Mouse (Mus musculus): ENCODE measurements at regions not wholly inside any gene's neighbourhood (a gene's known extent, or its start where the extent isn't known, plus 50 kb on each side); places are given as distances from the start of the nearest gene placed in this dataset.

GRCm38 (mm10) chr1:190639846-190640245 is 271.7 kb downstream of the Rps6kc1 start:
- Histone ChIP-seq H3K4me1 (replicated peaks; ENCODE audit: control insufficient read depth, insufficient read depth, low read length) (no peaks in the 10 kb centered on the region), H3K36me3 (ENCODE audit: control insufficient read depth, insufficient read depth, low read length) (no peaks in the 10 kb centered on the region), H3K9ac (ENCODE audit: low read length) (no peak overlapping the region), H3K27ac (ENCODE audit: low read depth, low read length) (no peak overlapping the region), H3K4me2 (ENCODE audit: low read depth, low read length, severe bottlenecking) (no peak overlapping the region), H3K27me3 (ENCODE audit: control insufficient read depth, insufficient read depth, low read length) (no peaks in the 10 kb centered on the region), H3K9me3 (ENCODE audit: control insufficient read depth, low read length) (no peaks in the 10 kb centered on the region), H3K4me3 (ENCODE audit: low read depth, low read length) (no peak overlapping the region)
- ATAC-seq (replicated peaks; ENCODE audit: low FRiP score) (no peak), DNase-seq (ENCODE audit: low spot score) (no peak)
- WGBS: 83% methylated on average over 11 of the region's 11 CpGs

DNA sequence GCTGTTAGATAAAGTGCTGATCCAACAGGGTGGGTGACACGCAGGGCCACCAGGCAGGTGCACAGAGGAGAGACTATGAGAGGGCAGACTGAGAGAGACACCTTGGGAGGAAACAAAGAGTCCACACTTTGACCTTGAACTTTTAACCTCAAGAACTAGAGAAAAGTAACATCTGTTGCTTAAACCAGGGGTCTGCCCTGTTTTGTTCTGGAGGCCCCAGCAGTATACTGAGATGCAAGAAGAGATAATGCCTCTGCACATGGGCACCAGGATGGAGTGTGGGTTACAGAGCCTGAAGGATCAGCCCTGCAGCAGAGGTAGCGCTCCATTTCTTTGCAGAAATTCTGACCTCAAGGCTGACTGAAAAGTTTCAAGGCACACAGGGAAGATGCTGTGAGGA is 276.6 kb downstream of the Rps6kc1 start:
- DNase-seq (ENCODE audit: low spot score) (no peak), ATAC-seq (replicated peaks; ENCODE audit: low FRiP score) (no peak)
- Histone ChIP-seq H3K9ac (ENCODE audit: low read length) (no peak overlapping the region), H3K4me2 (ENCODE audit: low read depth, low read length, severe bottlenecking) (no peak overlapping the region), H3K4me3 (ENCODE audit: low read depth, low read length) (no peak overlapping the region), H3K9me3 (ENCODE audit: control insufficient read depth, low read length) (no peaks in the 10 kb centered on the region), H3K27ac (ENCODE audit: low read depth, low read length) (no peak overlapping the region), H3K4me1 (replicated peaks; ENCODE audit: control insufficient read depth, insufficient read depth, low read length) (peaks cover 8% of the 10 kb centered on the region; the same call in 1 of the 2 replicates), H3K27me3 (ENCODE audit: control insufficient read depth, insufficient read depth, low read length) (no peaks in the 10 kb centered on the region), H3K36me3 (ENCODE audit: control insufficient read depth, insufficient read depth, low read length) (no peaks in the 10 kb centered on the region)
- 84% methylated on average over 2 of the region's 2 CpGs for WGBS

DNA sequence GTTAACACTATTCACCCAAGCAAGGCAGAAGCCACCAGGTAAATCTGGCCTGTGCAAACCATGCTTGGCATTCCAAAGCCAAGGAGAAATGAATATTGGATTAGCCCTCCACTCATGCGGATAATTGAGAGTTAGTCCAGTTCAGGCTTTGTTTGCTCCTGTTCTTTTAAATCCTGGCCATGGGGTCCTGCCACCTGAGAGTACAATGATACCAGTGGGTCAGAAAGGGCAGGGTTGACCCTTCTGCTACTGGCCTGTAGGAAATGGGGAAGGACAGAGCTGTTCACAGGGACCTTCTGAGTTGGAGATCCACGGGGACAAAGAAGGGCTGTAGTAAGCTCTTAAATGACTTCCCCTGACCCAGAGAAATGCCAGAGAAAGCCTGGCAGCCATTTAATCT is 279.9 kb downstream of the Rps6kc1 start:
- DNase-seq (ENCODE audit: low spot score): no peak
- no peak overlapping the region for H3K27ac ChIP-seq (ENCODE audit: low read depth, low read length)
- WGBS: 24% methylated on average over 2 of the region's 2 CpGs

DNA sequence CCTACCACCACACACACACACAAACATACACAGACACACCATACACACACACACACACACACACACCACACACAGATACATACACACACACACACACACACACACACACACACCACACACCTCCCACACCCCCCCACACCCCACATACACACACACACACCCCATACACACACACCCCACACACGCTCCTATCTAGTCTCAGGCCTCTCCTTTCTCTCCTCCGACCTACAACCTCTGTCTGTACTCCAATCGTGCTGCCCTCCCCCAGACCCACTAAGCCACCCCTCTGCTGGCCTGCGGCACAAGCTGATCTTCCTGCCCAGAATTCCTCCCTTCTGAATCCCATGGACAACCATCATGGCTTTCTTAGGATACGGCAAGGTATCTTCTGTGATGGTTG is 281.4 kb downstream of the Rps6kc1 start:
- no peaks in the 10 kb centered on the region for H3K27me3 ChIP-seq (ENCODE audit: control insufficient read depth, insufficient read depth, low read length)
- H3K4me2 ChIP-seq (ENCODE audit: low read depth, low read length, severe bottlenecking): no peak overlapping the region
- DNase-seq (ENCODE audit: low spot score) (no peak), ATAC-seq (replicated peaks; ENCODE audit: low FRiP score) (no peak)
- no peak overlapping the region for H3K27ac ChIP-seq (ENCODE audit: low read depth, low read length)
- peaks cover 8% of the 10 kb centered on the region; the same call in 1 of the 2 replicates for H3K4me1 ChIP-seq (replicated peaks; ENCODE audit: control insufficient read depth, insufficient read depth, low read length)
- H3K4me3 ChIP-seq (ENCODE audit: low read depth, low read length): no peak overlapping the region
- no peaks in the 10 kb centered on the region for H3K36me3 ChIP-seq (ENCODE audit: control insufficient read depth, insufficient read depth, low read length)
- no peak overlapping the region for H3K9ac ChIP-seq (ENCODE audit: low read length)
- 88% methylated on average over 5 of the region's 5 CpGs for WGBS
- no peaks in the 10 kb centered on the region for H3K9me3 ChIP-seq (ENCODE audit: control insufficient read depth, low read length)

More for the DNA sequence above, 279.9 kb downstream of the Rps6kc1 start:
- Histone ChIP-seq H3K4me1 (replicated peaks; ENCODE audit: control insufficient read depth, insufficient read depth, low read length) (peaks cover 8% of the 10 kb centered on the region; the same call in 1 of the 2 replicates), H3K36me3 (ENCODE audit: control insufficient read depth, insufficient read depth, low read length) (no peaks in the 10 kb centered on the region), H3K9me3 (ENCODE audit: control insufficient read depth, low read length) (no peaks in the 10 kb centered on the region), H3K27me3 (ENCODE audit: control insufficient read depth, insufficient read depth, low read length) (no peaks in the 10 kb centered on the region), H3K4me2 (ENCODE audit: low read depth, low read length, severe bottlenecking) (no peak overlapping the region), H3K9ac (ENCODE audit: low read length) (no peak overlapping the region), H3K4me3 (ENCODE audit: low read depth, low read length) (no peak overlapping the region)
- no peak for ATAC-seq (replicated peaks; ENCODE audit: low FRiP score)

DNA sequence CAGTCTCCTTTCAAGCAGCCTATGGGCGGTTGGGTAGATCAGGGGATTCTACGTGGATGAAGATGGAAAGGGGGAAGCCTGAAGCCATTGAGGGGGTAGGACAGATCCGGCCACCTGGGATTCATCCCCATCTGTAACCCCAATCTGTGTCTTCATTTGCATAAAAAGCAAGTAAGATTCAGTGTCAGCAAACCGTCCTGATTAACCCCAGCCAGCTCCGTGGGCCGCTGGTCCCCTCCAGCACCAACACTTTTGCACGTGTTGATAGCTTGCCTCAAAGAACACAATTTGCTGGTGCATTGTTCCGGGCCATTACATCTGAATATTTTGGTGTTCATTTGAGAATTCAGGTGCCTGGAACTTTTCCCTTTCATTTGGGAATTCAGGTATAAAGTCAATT is 287.7 kb downstream of the Rps6kc1 start:
- ATAC-seq (replicated peaks; ENCODE audit: low FRiP score) (no peak), DNase-seq (ENCODE audit: low spot score) (no peak)
- no peaks in the 10 kb centered on the region for H3K4me1 ChIP-seq (replicated peaks; ENCODE audit: control insufficient read depth, insufficient read depth, low read length)
- H3K4me3 ChIP-seq (ENCODE audit: low read depth, low read length): no peak overlapping the region
- no peak overlapping the region for H3K4me2 ChIP-seq (ENCODE audit: low read depth, low read length, severe bottlenecking)
- H3K9me3 ChIP-seq (ENCODE audit: control insufficient read depth, low read length): no peaks in the 10 kb centered on the region
- H3K27ac ChIP-seq (ENCODE audit: low read depth, low read length): no peak overlapping the region
- H3K36me3 ChIP-seq (ENCODE audit: control insufficient read depth, insufficient read depth, low read length): no peaks in the 10 kb centered on the region
- WGBS: 91% methylated on average over 8 of the region's 8 CpGs
- H3K27me3 ChIP-seq (ENCODE audit: control insufficient read depth, insufficient read depth, low read length): no peaks in the 10 kb centered on the region
- H3K9ac ChIP-seq (ENCODE audit: low read length): no peak overlapping the region

DNA sequence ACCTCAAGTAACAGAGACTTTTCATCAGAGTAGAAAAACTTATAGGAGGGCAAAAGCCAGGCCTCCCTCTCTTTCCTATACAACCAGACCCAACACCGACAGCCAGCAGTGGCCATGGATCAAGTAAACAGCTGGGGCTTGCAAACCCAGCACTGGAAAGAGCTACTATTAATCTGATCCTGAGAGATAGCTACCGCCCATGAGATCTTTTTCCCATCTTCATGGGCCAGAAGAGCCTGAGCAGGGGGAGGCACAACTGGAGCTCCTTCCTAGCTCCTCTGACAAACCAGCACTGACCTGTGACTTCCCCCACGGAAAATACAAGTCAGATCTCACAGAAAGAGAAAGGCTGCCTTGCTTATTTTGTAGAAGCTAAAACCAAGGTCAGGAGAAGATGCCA is 311.1 kb downstream of the Rps6kc1 start:
- no peak for ATAC-seq (replicated peaks; ENCODE audit: low FRiP score)
- 82% methylated on average over 3 of the region's 3 CpGs for WGBS
- Histone ChIP-seq H3K4me3 (ENCODE audit: low read depth, low read length) (no peak overlapping the region), H3K27ac (ENCODE audit: low read depth, low read length) (no peak overlapping the region), H3K36me3 (ENCODE audit: control insufficient read depth, insufficient read depth, low read length) (no peaks in the 10 kb centered on the region), H3K4me1 (replicated peaks; ENCODE audit: control insufficient read depth, insufficient read depth, low read length) (no peaks in the 10 kb centered on the region), H3K9ac (ENCODE audit: low read length) (no peak overlapping the region), H3K27me3 (ENCODE audit: control insufficient read depth, insufficient read depth, low read length) (no peaks in the 10 kb centered on the region), H3K4me2 (ENCODE audit: low read depth, low read length, severe bottlenecking) (no peak overlapping the region), H3K9me3 (ENCODE audit: control insufficient read depth, low read length) (no peaks in the 10 kb centered on the region)
- no peak for DNase-seq (ENCODE audit: low spot score)

GRCm38 (mm10) chr1:190599622-190600021 is 311.9 kb downstream of the Rps6kc1 start:
- H3K36me3 ChIP-seq (ENCODE audit: control insufficient read depth, insufficient read depth, low read length): no peaks in the 10 kb centered on the region
- 91% methylated on average over 11 of the region's 11 CpGs for WGBS
- no peak for ATAC-seq (replicated peaks; ENCODE audit: low FRiP score)

DNA sequence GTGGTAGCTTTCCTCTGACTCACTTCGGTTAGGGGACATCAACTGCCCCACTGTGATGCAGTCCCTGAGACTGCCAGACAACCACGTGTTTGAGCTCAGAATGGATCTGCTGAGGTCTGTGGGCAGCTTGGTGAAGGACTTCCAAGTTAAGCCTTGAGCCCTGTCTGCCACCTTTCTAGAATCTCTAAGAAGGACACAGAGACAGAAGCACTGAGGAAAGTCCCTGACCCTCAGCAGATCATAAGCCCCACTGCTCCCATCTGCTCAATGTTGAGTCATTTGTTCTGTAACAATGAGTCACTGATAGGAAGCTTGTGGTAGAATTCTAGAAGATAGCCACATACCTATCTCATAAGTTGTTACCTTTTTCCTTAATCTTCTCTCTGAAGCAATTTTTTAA is 315.4 kb downstream of the Rps6kc1 start:
- Histone ChIP-seq H3K4me3 (ENCODE audit: low read depth, low read length) (no peak overlapping the region), H3K9me3 (ENCODE audit: control insufficient read depth, low read length) (no peaks in the 10 kb centered on the region), H3K4me1 (replicated peaks; ENCODE audit: control insufficient read depth, insufficient read depth, low read length) (no peaks in the 10 kb centered on the region), H3K27ac (ENCODE audit: low read depth, low read length) (no peak overlapping the region), H3K4me2 (ENCODE audit: low read depth, low read length, severe bottlenecking) (no peak overlapping the region), H3K36me3 (ENCODE audit: control insufficient read depth, insufficient read depth, low read length) (no peaks in the 10 kb centered on the region), H3K27me3 (ENCODE audit: control insufficient read depth, insufficient read depth, low read length) (no peaks in the 10 kb centered on the region), H3K9ac (ENCODE audit: low read length) (no peak overlapping the region)
- WGBS: 87% methylated on average over 2 of the region's 2 CpGs
- DNase-seq (ENCODE audit: low spot score): no peak
- ATAC-seq (replicated peaks; ENCODE audit: low FRiP score): no peak

More at GRCm38 (mm10) chr1:190599622-190600021, 311.9 kb downstream of the Rps6kc1 start:
- H3K4me1 ChIP-seq (replicated peaks; ENCODE audit: control insufficient read depth, insufficient read depth, low read length): no peaks in the 10 kb centered on the region
- H3K4me3 ChIP-seq (ENCODE audit: low read depth, low read length): no peak overlapping the region
- DNase-seq (ENCODE audit: low spot score): no peak
- H3K9me3 ChIP-seq (ENCODE audit: control insufficient read depth, low read length): no peaks in the 10 kb centered on the region
- no peak overlapping the region for H3K4me2 ChIP-seq (ENCODE audit: low read depth, low read length, severe bottlenecking)
- H3K27ac ChIP-seq (ENCODE audit: low read depth, low read length): no peak overlapping the region
- no peak overlapping the region for H3K9ac ChIP-seq (ENCODE audit: low read length)
- no peaks in the 10 kb centered on the region for H3K27me3 ChIP-seq (ENCODE audit: control insufficient read depth, insufficient read depth, low read length)

- no peak overlapping the region for H3K27ac ChIP-seq (ENCODE audit: low read depth, low read length)
- no peak overlapping the region for H3K4me2 ChIP-seq (ENCODE audit: low read depth, low read length, severe bottlenecking)
- ATAC-seq (replicated peaks; ENCODE audit: low FRiP score) (no peak), DNase-seq (ENCODE audit: low spot score) (no peak)
- no peak overlapping the region for H3K4me3 ChIP-seq (ENCODE audit: low read depth, low read length)
- no peaks in the 10 kb centered on the region for H3K27me3 ChIP-seq (ENCODE audit: control insufficient read depth, insufficient read depth, low read length)
- no peaks in the 10 kb centered on the region for H3K9me3 ChIP-seq (ENCODE audit: control insufficient read depth, low read length)
- 95% methylated on average over 7 of the region's 7 CpGs for WGBS
- no peaks in the 10 kb centered on the region for H3K4me1 ChIP-seq (replicated peaks; ENCODE audit: control insufficient read depth, insufficient read depth, low read length)
- no peak overlapping the region for H3K9ac ChIP-seq (ENCODE audit: low read length)
- H3K36me3 ChIP-seq (ENCODE audit: control insufficient read depth, insufficient read depth, low read length): no peaks in the 10 kb centered on the region
These were observed 319.9 kb downstream of the Rps6kc1 start for GRCm38 (mm10) chr1:190591621-190592020.
